Mouse (Mus musculus) heart, embryonic 14.5 days (tissue): ENCODE measurements around the gene Rnf121. TPM values are rescaled to one million over a fixed set of nuclear protein-coding genes. Genes with fewer than 3 reads are reported as not detected.

ENCODE experiments used
- ATAC-seq: fragments of 200-750 bp; cut with Nextera tagmentation; 2 replicates; pipeline ENCODE4 v1.8.0; 2017; ENCODE audit warnings: low read depth, moderate TSS enrichment; ENCODE audit not compliant: insufficient number of reproducible peaks, insufficient read depth, low FRiP score
- H3K27ac ChIP-seq, 2 experiments: fragments of 200-500 bp in 1 of 2; fragments of 300-500 bp in 1 of 2; sonication (generic) in 1 of 2; replicated peaks in 1 of 2; 2 replicates each; pipeline ENCODE4 v1.5.1; 2012 to 2014; ENCODE audit warnings: low read depth in 2 of 2, low read length in 2 of 2, control low read depth in 1 of 2, mild to moderate bottlenecking in 1 of 2, mixed read lengths in 1 of 2; ENCODE audit not compliant: control insufficient read depth in 1 of 2, insufficient read depth in 1 of 2
- H3K27me3 ChIP-seq: fragments of 300-500 bp; sonication (generic); 2 replicates; pipeline ENCODE4 v1.6.1; 2014; ENCODE audit warnings: mild to moderate bottlenecking, low read length, control low read depth; ENCODE audit not compliant: control insufficient read depth, insufficient read depth
- H3K36me3 ChIP-seq: fragments of 300-500 bp; sonication (generic); 2 replicates; pipeline ENCODE4 v1.6.1; 2014; ENCODE audit warnings: mild to moderate bottlenecking, control low read depth, low read length, mixed read lengths; ENCODE audit not compliant: control insufficient read depth, insufficient read depth
- H3K4me1 ChIP-seq, 2 experiments: fragments of 200-500 bp in 1 of 2; fragments of 300-500 bp in 1 of 2; sonication (generic) in 1 of 2; 2 replicates each; pipeline ENCODE4 v1.6.1; 2012 to 2014; ENCODE audit warnings: low read length in 2 of 2, control low read depth in 1 of 2, mixed read lengths in 1 of 2; ENCODE audit not compliant: control insufficient read depth in 2 of 2, insufficient read depth in 2 of 2
- H3K4me2 ChIP-seq: fragments of 300-500 bp; sonication (generic); 2 replicates; pipeline ENCODE4 v1.6.1; 2014; ENCODE audit warnings: mild to moderate bottlenecking, low read length
- H3K4me3 ChIP-seq, 2 experiments: fragments of 200-500 bp in 1 of 2; fragments of 300-500 bp in 1 of 2; sonication (generic) in 1 of 2; 2 replicates each; pipeline ENCODE4 v1.5.1; 2012 to 2014; ENCODE audit warnings: low read length in 2 of 2, mild to moderate bottlenecking in 2 of 2, control low read depth in 1 of 2, low read depth in 1 of 2, moderate library complexity in 1 of 2; ENCODE audit not compliant: control insufficient read depth in 1 of 2, insufficient read depth in 1 of 2
- H3K9ac ChIP-seq: fragments of 300-500 bp; sonication (generic); 2 replicates; pipeline ENCODE4 v1.6.1; 2014; ENCODE audit warnings: mild to moderate bottlenecking, low read length
- H3K9me3 ChIP-seq: fragments of 300-500 bp; sonication (generic); 2 replicates; pipeline ENCODE4 v1.6.1; 2016; ENCODE audit warnings: low read length, control low read depth; ENCODE audit not compliant: control insufficient read depth
- WGBS: fragments of 180-500 bp; shearing (Covaris S2); extraction: QIAGEN DNeasy Blood & Tissue Kit; methylation state at CpG from one replicate; pipeline ENCODE4 v1.1.7; 2014; 5-methylcytosine and 5-hydroxymethylcytosine counted together
- polyA plus RNA-seq: library from polyadenylated mRNA; unstranded; fragments of >200 nt; fragmentation: Nextera tagmentation; extraction: Ambion mirVana; gene quantifications from 2 replicates; pipeline ENCODE4 v1.2.1, GENCODE M21; 2014

Rnf121 gene
- polyA plus RNA-seq, 1 experiment from 2014 or later, result 16.9 TPM

GRCm38 (mm10) chr7:102016936-102017335, 48.3 kb downstream of the Rnf121 start:
- Histone ChIP-seq H3K27me3 (no peaks in the 10 kb centered on the region), H3K9ac (no peak overlapping the region), H3K36me3 (peaks cover 88% of the 10 kb centered on the region), H3K4me1 (peaks cover 0 to 9% of the 10 kb centered on the region in 2 experiments), H3K4me3 (no peak overlapping the region), H3K27ac (peak overlapping the region in 1 of 2 experiments; percentile 42; a peak in 1 of 4 replicates), H3K4me2 (no peak overlapping the region), H3K9me3 (no peaks in the 10 kb centered on the region)
- ATAC-seq, result no peak
- 81% methylated on average over 4 of the region's 4 CpGs for WGBS

- Histone ChIP-seq H3K27ac (no peak overlapping the region), H3K27me3 (no peaks in the 10 kb centered on the region), H3K9me3 (no peaks in the 10 kb centered on the region), H3K4me1 (peaks cover 0 to 9% of the 10 kb centered on the region in 2 experiments), H3K4me2 (no peak overlapping the region), H3K9ac (no peak overlapping the region), H3K4me3 (no peak overlapping the region), H3K36me3 (peaks cover 99% of the 10 kb centered on the region)
- 87% methylated on average over 2 of the region's 2 CpGs for WGBS
- no peak for ATAC-seq
Measured at GRCm38 (mm10) chr7:102014995-102015394, 50.3 kb downstream of the Rnf121 start.

DNA sequence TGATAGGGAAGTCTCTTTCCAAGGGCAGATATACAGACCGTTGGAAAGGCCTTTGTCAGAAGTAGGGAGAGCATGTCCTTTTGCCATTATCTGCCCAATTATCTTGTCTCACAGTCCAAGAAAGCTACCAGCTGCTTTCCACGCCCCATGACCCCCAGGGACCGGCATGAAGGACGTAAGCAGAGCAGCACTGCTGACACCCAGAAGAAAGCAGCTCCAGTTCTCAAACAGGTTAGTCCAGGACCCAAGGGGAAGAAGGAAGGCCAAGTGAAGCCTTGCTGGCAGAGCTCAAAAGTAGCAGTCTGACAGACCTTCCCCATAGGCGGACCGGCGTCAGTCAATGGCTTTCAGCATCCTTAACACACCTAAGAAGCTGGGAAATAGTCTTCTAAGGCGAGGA, 51.9 kb downstream of the Rnf121 start:
- no peaks in the 10 kb centered on the region for H3K9me3 ChIP-seq
- H3K27me3 ChIP-seq, result no peaks in the 10 kb centered on the region
- peaks cover 99% of the 10 kb centered on the region for H3K36me3 ChIP-seq
- H3K4me2 ChIP-seq, result no peak overlapping the region
- peaks cover 0 to 9% of the 10 kb centered on the region in 2 experiments for H3K4me1 ChIP-seq
- no peak for ATAC-seq
- no peak overlapping the region for H3K27ac ChIP-seq
- H3K4me3 ChIP-seq, result no peak overlapping the region
- H3K9ac ChIP-seq, result no peak overlapping the region
- 81% methylated on average over 8 of the region's 8 CpGs for WGBS

DNA sequence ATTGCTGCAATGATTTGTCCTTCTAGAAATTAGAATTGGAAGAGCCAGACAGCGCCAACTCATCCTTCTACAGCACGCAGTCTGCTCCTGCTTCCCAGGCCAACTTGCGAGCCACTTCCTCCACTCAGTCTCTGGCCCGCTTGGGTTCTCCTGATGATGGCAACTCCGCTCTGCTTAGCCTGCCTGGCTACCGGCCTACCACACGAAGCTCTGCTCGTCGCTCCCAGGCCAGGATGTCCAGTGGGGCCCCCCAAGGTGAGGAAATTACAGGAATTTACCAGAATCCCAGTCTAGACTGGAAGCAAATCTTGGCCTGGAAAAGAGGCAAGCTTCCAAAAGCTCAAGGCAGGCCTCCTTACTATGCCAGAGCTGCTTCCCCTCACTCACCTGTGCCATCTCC, 53.4 kb downstream of the Rnf121 start:
- no peaks in the 10 kb centered on the region for H3K27me3 ChIP-seq
- WGBS, result 92% methylated on average over 9 of the region's 9 CpGs
- no peaks in the 10 kb centered on the region for H3K4me1 ChIP-seq
- no peak overlapping the region for H3K4me3 ChIP-seq
- H3K36me3 ChIP-seq, result peaks cover 100% of the 10 kb centered on the region
- no peaks in the 10 kb centered on the region for H3K9me3 ChIP-seq
- no peak overlapping the region for H3K4me2 ChIP-seq
- no peak overlapping the region for H3K27ac ChIP-seq
- H3K9ac ChIP-seq, result no peak overlapping the region
- ATAC-seq, result no peak

GRCm38 (mm10) chr7:102006520-102006919, 58.7 kb downstream of the Rnf121 start:
- H3K9ac ChIP-seq, result no peak overlapping the region
- peaks cover 99% of the 10 kb centered on the region for H3K36me3 ChIP-seq
- 90% methylated on average over 1 of the region's 1 CpGs for WGBS
- ATAC-seq, result no peak
- no peaks in the 10 kb centered on the region for H3K27me3 ChIP-seq
- no peak overlapping the region for H3K27ac ChIP-seq
- H3K4me3 ChIP-seq, result no peak overlapping the region
- H3K9me3 ChIP-seq, result no peaks in the 10 kb centered on the region
- no peaks in the 10 kb centered on the region for H3K4me1 ChIP-seq
- no peak overlapping the region for H3K4me2 ChIP-seq

DNA sequence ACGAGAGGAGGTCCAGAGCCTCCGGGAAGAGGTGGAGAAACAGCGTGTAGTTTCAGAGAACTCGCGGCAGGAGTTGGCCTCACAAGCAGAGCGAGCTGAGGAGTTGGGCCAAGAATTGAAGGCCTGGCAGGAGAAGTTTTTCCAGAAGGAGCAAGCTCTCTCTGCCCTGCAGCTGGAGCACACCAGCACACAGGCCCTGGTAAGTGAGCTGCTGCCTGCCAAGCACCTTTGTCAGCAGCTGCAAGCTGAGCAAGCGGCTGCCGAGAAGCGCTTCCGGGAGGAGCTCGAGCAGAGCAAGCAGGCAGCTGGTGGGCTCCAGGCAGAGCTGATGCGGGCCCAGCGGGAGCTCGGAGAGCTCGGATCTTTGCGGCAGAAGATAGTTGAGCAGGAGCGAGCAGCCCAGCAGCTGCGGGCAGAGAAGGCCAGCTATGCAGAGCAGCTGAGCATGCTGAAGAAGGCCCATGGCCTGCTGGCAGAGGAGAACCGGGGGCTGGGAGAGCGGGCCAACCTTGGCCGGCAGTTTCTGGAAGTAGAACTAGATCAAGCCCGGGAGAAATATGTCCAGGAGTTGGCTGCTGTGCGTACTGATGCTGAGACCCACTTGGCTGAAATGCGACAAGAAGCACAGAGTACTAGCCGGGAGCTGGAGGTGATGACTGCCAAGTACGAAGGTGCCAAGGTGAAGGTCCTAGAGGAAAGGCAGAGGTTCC, 64.2 kb downstream of the Rnf121 start:
- no peak for ATAC-seq
- WGBS, result 86% methylated on average over 26 of the region's 26 CpGs

GRCm38 (mm10) chr7:102000296-102000695, 65.0 kb downstream of the Rnf121 start:
- Histone ChIP-seq H3K27ac (no peak overlapping the region), H3K9ac (no peak overlapping the region), H3K27me3 (no peaks in the 10 kb centered on the region), H3K36me3 (peaks cover 99% of the 10 kb centered on the region), H3K4me2 (no peak overlapping the region), H3K4me1 (no peaks in the 10 kb centered on the region), H3K4me3 (no peak overlapping the region), H3K9me3 (no peaks in the 10 kb centered on the region)
- WGBS, result 91% methylated on average over 8 of the region's 8 CpGs
- ATAC-seq, result no peak

More for the DNA sequence above, 64.2 kb downstream of the Rnf121 start:
- no peak overlapping the region for H3K27ac ChIP-seq
- H3K36me3 ChIP-seq, result peaks cover 99% of the 10 kb centered on the region
- no peaks in the 10 kb centered on the region for H3K4me1 ChIP-seq
- no peak overlapping the region for H3K4me3 ChIP-seq
- H3K27me3 ChIP-seq, result no peaks in the 10 kb centered on the region
- no peak overlapping the region for H3K9ac ChIP-seq
- no peak overlapping the region for H3K4me2 ChIP-seq
- H3K9me3 ChIP-seq, result no peaks in the 10 kb centered on the region
